In the genomic region with DNA sequence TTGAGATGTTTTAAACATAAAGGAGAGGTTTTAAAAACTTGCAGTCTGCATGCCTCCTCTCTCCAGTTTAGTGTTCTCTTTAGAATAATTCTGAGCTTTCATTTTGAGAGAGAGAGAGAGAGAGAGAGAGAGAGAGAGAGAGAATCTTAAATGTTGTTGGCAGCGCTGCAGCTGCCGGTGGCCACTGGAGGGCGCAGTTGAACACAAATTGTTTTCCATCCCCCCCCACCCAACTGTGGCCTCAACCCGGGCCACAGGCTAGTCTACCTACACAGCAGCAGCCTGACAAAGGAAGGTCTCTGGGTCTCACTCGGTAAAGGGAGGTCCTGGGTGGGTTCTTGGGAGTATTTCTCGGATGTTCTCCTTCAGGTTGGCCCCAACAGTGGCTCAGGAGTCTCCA, we compare ENCODE assay signal across 10 mouse cellular contexts. TPM values are rescaled to one million over a fixed set of nuclear protein-coding genes. Genes with fewer than 3 reads are reported as not detected.
DNase-seq lines count a peak whose midpoint lies in the region; ATAC-seq and TF ChIP-seq lines count a peak whose summit lies in the region.
"Had no signal": no experiment of that assay in that cellular context is flagged by ENCODE, and none has a peak within 500 bp of the region (broad histone marks: within the 10 kb centered on the region; RNA-seq: fewer than 3 reads in every experiment).

No protein-coding gene starts in this region.

- DNase-seq in kidney, adult 2 months: peak; percentile 6
- no peak for DNase-seq in kidney, adult 11 months
- peak; percentile 48 for DNase-seq in Muller cell, postnatal 12 days (ENCODE audit: inconsistent ontology term)
- DNase-seq in cerebellum, adult 9-11 months: peak; percentile 47
- peak; percentile 66 for DNase-seq in gastrocnemius, postnatal 10 days
- peak; percentile 45 to 47 for DNase-seq in left cerebral cortex, postnatal 36 days (ENCODE audit: low spot score in 2 of 2)
- DNase-seq in retina, postnatal 7 days (ENCODE audit: low read depth, low spot score): peak; percentile 33

- 10% methylated on average over 6 of the region's 6 CpGs for WGBS in kidney, adult 2 months

- no peaks in the 10 kb centered on the region for H3K27me3 ChIP-seq in kidney, adult 2 months (replicated peaks; ENCODE audit: control insufficient read depth, insufficient read depth, low read length)

- TF ChIP-seq CTCF in kidney, adult 2 months (conservative IDR thresholded peaks at IDR 0.05; ENCODE audit: insufficient read depth, insufficient read length, low read depth, low read length): peak; percentile 53

- ATAC-seq in monocyte, adult 5-6 weeks (replicated peaks; ENCODE audit: insufficient number of reproducible peaks, low FRiP score, low TSS enrichment, poor library complexity, severe bottlenecking): no peak

- no peak for TF ChIP-seq POLR2A in kidney, adult 2 months (IDR thresholded peaks at IDR 0.05; ENCODE audit: low read depth, low read length)

- no peaks in the 10 kb centered on the region for H3K36me3 ChIP-seq in kidney, adult 2 months (ENCODE audit: control insufficient read depth, insufficient read depth, low read length)

- intact Hi-C loops in left cerebral cortex, postnatal 36 days (cut with DNase I): loop anchor here (2.0 to 5.0 kb wide), 2 partner anchors 167 to 542 kb away; a partner anchor contains a TSS

- no peaks in the 10 kb centered on the region for H3K4me1 ChIP-seq in kidney, adult 2 months (ENCODE audit: control insufficient read depth, insufficient read depth, low read length)

- H3K27ac ChIP-seq in kidney, adult 2 months (ENCODE audit: insufficient read depth, low read depth, low read length): no peak overlapping the region

- no peak overlapping the region for H3K4me3 ChIP-seq in kidney, adult 2 months (ENCODE audit: insufficient read depth, low read depth, low read length)
- H3K4me3 ChIP-seq: myocyte had no signal

RNA-seq across cellular contexts. Expression of a gene that starts 29.7 kb away (rescaled TPM):
- not detected in 2 replicates for polyA plus RNA-seq in kidney, adult 2 months (2012; rRNA removed)
- not detected for total RNA-seq in gastrocnemius, postnatal 10 days (2021)
- under 1 TPM in 1 of 2 experiments, not detected in 1; 0.09 TPM for total RNA-seq in left cerebral cortex, postnatal 36 days (2021)
- not detected in 3 replicates for total RNA-seq in monocyte, adult 5-6 weeks (2017)
- total RNA-seq: gastrocnemius, postnatal 36 days had no signal
- polyA plus RNA-seq: myocyte had no signal
